Mouse (Mus musculus) kidney, postnatal 14 days (tissue): ENCODE measurements around the gene Atp13a2.

Experiments
- DNase-seq: peaks from one replicate; pipeline ENCODE4 v3.0.0; 2022; ENCODE audit warnings: mixed read lengths

Gene Atp13a2

DNA sequence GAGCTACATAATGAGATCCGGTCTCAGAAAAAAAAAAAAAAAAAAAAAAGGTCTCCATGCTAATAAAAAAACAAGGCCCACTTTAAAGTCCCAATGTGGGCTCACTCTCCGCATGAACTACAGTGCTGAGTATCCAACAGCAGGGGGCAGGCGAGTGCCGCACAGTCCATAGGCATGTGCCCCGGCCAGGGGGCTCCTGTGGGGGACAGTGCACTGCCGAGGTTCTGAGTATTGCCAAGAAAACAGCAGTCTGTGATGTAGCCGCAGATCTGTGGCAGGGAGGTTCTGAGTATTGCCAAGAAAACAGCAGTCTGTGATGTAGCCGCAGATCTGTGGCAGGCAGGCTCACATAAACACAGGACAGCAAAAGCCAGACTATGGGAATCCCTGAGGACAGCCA is 58.1 kb downstream of the Atp13a2 start:
- DNase-seq = peak; percentile 76

DNA sequence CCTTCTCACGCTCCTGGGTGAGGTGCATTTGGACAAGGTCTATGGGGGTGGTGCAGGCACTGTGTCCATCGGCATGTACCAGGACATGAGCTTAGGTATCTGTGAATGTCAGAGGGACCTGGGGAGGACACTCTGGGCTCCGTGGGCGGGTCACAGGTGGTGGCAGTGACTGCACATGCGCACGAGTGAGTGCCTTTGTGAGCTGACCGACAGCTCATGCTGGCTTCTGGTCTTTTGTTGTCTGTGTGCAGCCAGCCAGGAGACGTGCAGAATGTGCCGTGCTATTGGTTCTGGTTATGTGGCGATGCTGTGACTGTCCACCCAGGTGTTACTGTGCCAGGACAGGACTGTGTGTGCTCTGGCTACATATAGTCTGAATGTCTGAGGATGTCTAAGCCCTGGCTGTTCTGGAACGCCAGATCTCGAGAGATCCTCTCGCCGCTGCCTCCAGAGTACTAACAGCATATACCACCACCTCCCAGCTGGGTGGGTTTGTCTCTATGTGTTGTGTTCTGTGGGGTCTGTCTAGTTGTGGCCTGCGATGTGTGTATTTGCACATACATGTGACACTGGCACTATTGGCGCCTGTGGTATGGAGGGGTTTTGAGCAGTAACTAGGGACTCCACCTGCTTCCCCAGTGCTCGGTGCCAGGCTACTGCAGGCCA is 62.3 kb downstream of the Atp13a2 start:
- DNase-seq = no peak

DNA sequence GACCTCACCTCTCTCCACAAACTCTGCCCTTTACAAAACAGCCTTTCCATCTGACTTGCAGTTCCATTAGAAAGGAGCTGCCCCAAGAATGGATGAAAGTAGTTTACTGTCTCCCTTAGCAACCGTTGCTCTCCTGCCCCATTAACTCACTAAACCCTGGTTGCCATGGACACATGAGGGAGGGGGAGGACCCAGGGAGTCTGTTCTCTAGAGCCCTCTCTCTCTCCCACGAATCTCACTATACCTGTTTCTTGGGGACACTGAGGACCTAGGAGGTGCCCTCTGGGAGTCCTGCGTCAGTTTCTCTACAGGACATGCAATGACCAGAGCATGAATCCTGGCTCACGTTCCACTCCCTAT is 62.8 kb downstream of the Atp13a2 start:
- peak; percentile 54 for DNase-seq

DNA sequence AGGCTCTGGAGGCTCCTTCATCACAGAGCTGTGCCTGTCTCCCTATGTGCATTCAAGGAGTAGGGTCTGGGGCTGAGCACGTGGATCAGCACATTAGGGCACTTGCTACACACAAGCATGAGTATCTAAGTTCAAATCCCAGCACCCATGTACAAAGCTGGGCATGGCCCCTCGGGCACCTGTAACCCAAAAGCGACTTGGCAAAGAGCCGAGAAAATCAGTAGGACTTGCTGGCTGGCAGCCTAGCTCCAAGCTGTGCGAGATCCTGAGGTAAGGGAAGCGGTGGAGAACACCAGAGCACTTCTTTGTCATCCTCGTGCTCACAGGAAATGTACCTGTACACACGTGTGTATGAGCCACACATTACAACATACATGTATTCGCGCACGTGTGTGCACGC is 65.8 kb downstream of the Atp13a2 start:
- peak; percentile 57 for DNase-seq

DNA sequence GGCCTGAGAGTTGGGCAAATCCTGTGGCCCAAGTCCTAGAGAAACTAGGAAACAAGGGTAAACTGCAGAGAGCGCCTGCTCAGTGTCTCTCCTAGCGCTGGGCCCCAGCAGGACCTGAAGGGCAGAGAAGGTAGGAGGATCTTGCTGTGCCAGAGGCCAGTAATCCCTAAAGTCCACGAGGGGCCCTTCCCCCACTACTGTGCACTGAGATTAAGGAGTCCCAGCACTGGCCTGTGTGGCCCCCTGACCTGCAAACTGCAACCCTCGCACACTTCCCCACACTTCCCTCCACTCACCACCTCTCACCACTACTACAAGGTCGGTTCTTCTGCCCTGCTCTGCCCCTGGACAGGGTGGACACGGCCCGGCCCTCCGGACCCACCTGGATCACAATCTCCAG is 66.5 kb downstream of the Atp13a2 start:
- peak; percentile 65 for DNase-seq

DNA sequence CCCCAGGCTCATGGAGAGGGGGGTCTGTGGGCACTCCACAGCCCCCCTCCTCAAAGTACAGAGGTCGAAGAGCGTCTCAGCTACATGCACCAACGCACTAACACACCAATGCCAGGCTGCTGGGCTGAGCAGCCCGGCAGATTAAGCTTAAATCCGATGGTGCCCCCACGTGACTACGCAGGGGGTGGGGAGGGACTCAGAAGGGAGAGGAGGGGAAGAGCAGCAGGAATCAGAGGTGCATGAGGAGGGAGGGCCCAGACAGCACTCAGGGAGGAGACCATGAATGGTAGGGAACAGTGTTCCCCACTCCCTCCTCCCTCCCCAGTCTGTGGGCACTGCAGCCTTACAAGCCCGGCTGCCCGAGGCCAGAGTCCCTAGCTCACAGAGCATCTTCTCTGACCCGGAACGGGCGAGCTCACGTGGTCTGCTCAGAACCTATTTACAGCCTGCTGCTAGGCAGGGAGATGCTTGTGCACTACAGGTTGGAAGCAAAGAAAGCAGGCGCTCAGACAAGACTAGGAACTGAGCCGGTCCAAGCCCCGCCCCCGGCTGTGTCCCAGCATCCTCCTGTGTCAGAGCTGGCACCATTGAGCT is 67.0 kb downstream of the Atp13a2 start:
- DNase-seq = peak; percentile 94
